Mouse (Mus musculus): ENCODE results near the gene 9130213A22Rik. TPM values are rescaled to one million over a fixed set of nuclear protein-coding genes. Genes with fewer than 3 reads are reported as not detected.
A peak's percentile ranks its signal among the peaks of the same experiment; 100 is the strongest.

The 9130213A22Rik gene
- polyA plus RNA-seq, 1 experiment from 2014 or later, result 0.07 TPM

DNA sequence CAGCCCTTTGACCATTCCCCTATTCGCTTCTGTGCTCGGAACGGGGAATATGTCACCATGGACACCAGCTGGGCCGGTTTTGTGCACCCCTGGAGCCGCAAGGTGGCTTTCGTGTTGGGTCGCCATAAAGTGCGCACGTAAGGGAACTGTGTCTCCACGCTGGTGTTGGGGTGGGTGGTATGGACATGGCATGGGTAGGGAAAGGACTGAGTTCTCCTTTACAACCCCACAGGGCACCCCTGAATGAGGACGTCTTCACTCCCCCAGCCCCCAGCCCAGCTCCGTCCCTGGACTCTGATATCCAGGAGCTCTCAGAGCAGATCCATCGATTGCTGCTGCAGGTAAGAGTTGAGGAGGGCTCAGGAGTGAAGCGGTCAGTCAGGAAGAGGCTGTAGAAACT, 19.3 kb downstream of the 9130213A22Rik start:
- peak; percentile 12 for DNase-seq
- no peak for ATAC-seq
- Histone ChIP-seq H3K4me1 (ENCODE audit: insufficient read depth) (peaks cover 23% of the 10 kb centered on the region), H3K4me2 (ENCODE audit: low read depth, low read length) (no peak overlapping the region), H3K4me3 (ENCODE audit: low read depth, low read length) (no peak overlapping the region), H3K9me3 (ENCODE audit: low read length) (no peaks in the 10 kb centered on the region), H3K9ac (replicated peaks) (no peak overlapping the region), H3K36me3 (replicated peaks; ENCODE audit: insufficient read depth, low read length) (peaks cover 80% of the 10 kb centered on the region), H3K27me3 (ENCODE audit: insufficient read depth, low read length) (no peaks in the 10 kb centered on the region), H3K27ac (ENCODE audit: low read depth) (no peak overlapping the region)
- TF ChIP-seq EP300 (IDR thresholded peaks at IDR 0.05; ENCODE audit: low read depth) (no peak), CTCF (IDR thresholded peaks at IDR 0.05; ENCODE audit: low read depth) (no peak)
- 94% methylated on average over 14 of the region's 14 CpGs for WGBS (ENCODE audit: insufficient replicate concordance)

DNA sequence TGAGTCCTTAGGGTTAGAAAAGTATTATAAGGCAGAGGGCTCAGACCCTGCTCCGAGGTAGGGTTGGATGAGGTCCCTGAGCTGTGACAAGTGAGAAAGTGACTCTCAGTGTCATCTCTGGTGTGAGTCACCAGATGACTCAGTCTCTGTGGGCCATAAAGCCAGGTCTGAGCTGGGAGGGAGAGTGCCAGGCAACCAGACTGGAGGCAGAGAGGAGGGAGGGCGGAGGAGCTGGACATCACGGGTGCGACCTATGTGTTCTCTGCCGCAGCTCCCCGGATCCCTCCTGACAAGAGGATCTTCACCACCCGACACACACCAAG, 20.0 kb downstream of the 9130213A22Rik start:
- DNase-seq (peak; percentile 12), ATAC-seq (no peak)
- no peak overlapping the region for H3K27ac ChIP-seq (ENCODE audit: low read depth)
- peaks cover 72% of the 10 kb centered on the region for H3K36me3 ChIP-seq (replicated peaks; ENCODE audit: insufficient read depth, low read length)
- H3K4me1 ChIP-seq (ENCODE audit: insufficient read depth), result peaks cover 29% of the 10 kb centered on the region
- H3K4me2 ChIP-seq (ENCODE audit: low read depth, low read length), result no peak overlapping the region
- no peaks in the 10 kb centered on the region for H3K27me3 ChIP-seq (ENCODE audit: insufficient read depth, low read length)
- no peaks in the 10 kb centered on the region for H3K9me3 ChIP-seq (ENCODE audit: low read length)
- H3K4me3 ChIP-seq (ENCODE audit: low read depth, low read length), result no peak overlapping the region
- TF ChIP-seq CTCF (IDR thresholded peaks at IDR 0.05; ENCODE audit: low read depth) (no peak), EP300 (IDR thresholded peaks at IDR 0.05; ENCODE audit: low read depth) (no peak)
- no peak overlapping the region for H3K9ac ChIP-seq (replicated peaks)
- 89% methylated on average over 7 of the region's 7 CpGs for WGBS (ENCODE audit: insufficient replicate concordance)

DNA sequence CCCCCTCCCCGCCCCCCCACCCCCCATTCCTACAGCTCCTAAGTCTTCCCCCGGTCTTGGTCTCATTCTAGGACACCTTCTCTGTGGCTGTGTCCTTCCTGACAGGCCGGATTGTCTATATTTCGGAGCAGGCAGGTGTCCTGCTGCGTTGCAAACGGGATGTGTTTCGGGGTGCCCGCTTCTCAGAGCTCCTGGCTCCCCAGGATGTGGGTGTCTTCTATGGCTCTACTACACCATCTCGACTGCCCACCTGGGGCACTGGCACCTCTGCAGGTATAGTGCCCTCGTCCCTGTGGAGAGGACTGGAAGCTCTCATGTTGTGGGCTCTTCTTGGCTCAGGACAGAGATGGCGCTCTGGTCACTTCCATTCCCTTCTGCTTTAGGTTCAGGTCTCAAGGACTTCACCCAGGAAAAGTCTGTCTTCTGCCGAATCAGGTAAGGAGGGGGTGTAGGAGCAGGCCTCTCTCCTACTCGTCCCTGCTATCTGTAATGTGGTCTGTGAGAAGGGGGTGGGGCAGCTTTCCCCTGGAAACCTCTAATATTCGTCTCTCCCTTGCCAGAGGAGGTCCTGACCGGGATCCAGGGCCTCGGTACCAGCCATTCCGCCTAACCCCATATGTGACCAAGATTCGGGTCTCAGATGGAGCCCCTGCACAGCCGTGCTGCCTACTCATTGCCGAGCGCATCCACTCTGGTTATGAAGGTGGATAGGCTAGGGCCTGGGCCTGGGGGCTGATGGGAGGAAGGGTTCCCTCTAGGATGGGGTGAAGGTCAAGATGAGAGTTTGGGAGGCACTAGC, 20.6 kb downstream of the 9130213A22Rik start:
- H3K9ac ChIP-seq (replicated peaks), result no peak overlapping the region
- 86% methylated on average over 20 of the region's 21 CpGs for WGBS (ENCODE audit: insufficient replicate concordance)

DNA sequence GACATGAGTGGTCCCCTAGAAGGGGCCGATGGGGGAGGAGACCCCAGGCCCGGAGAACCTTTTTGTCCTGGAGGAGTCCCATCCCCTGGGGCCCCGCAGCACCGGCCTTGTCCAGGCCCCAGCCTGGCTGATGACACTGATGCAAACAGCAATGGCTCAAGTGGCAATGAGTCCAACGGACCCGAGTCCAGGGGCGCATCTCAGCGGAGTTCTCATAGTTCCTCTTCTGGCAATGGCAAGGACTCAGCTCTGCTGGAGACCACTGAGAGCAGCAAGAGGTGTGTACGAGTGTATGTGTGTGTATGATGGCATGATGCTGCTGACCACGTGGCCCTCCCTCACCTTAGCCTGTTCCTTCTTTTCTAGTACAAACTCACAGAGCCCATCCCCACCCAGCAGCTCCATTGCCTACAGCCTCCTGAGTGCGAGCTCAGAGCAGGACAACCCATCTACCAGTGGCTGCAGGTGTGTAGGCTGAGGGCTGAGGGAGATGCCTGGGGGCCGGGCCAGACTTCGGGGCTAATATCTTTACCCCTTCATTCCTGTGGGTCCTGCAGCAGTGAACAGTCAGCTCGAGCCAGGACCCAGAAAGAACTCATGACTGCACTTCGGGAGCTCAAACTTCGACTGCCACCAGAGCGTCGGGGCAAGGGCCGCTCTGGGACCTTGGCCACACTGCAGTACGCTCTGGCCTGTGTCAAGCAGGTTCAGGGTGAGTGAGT, 21.6 kb downstream of the 9130213A22Rik start:
- peaks cover 29% of the 10 kb centered on the region for H3K4me1 ChIP-seq (ENCODE audit: insufficient read depth)
- H3K9me3 ChIP-seq (ENCODE audit: low read length), result no peaks in the 10 kb centered on the region
- peak overlapping the region; percentile 94 for H3K4me2 ChIP-seq (ENCODE audit: low read depth, low read length)
- 0 out of 2 replicates have a peak overlapping the region, but pooled peaks have one; percentile 44 for H3K27ac ChIP-seq (ENCODE audit: low read depth)
- peaks cover 57% of the 10 kb centered on the region for H3K36me3 ChIP-seq (replicated peaks; ENCODE audit: insufficient read depth, low read length)
- no peak overlapping the region for H3K9ac ChIP-seq (replicated peaks)
- ATAC-seq (no peak), DNase-seq (peak; percentile 16)
- TF ChIP-seq CTCF (IDR thresholded peaks at IDR 0.05; ENCODE audit: low read depth) (no peak), EP300 (IDR thresholded peaks at IDR 0.05; ENCODE audit: low read depth) (no peak)
- WGBS (ENCODE audit: insufficient replicate concordance), result 82% methylated on average over 20 of the region's 20 CpGs
- no peaks in the 10 kb centered on the region for H3K27me3 ChIP-seq (ENCODE audit: insufficient read depth, low read length)
- H3K4me3 ChIP-seq (ENCODE audit: low read depth, low read length), result peak overlapping the region; percentile 58; the same call in 1 of the 2 replicates

More for the DNA sequence above, 20.6 kb downstream of the 9130213A22Rik start:
- H3K27ac ChIP-seq (ENCODE audit: low read depth), result no peak overlapping the region
- TF ChIP-seq EP300 (IDR thresholded peaks at IDR 0.05; ENCODE audit: low read depth) (no peak), CTCF (IDR thresholded peaks at IDR 0.05; ENCODE audit: low read depth) (no peak)
- peaks cover 29% of the 10 kb centered on the region for H3K4me1 ChIP-seq (ENCODE audit: insufficient read depth)
- DNase-seq (peak; percentile 11), ATAC-seq (no peak)
- no peak overlapping the region for H3K4me3 ChIP-seq (ENCODE audit: low read depth, low read length)
- no peaks in the 10 kb centered on the region for H3K9me3 ChIP-seq (ENCODE audit: low read length)
- no peaks in the 10 kb centered on the region for H3K27me3 ChIP-seq (ENCODE audit: insufficient read depth, low read length)
- H3K36me3 ChIP-seq (replicated peaks; ENCODE audit: insufficient read depth, low read length), result peaks cover 67% of the 10 kb centered on the region
- no peak overlapping the region for H3K4me2 ChIP-seq (ENCODE audit: low read depth, low read length)

DNA sequence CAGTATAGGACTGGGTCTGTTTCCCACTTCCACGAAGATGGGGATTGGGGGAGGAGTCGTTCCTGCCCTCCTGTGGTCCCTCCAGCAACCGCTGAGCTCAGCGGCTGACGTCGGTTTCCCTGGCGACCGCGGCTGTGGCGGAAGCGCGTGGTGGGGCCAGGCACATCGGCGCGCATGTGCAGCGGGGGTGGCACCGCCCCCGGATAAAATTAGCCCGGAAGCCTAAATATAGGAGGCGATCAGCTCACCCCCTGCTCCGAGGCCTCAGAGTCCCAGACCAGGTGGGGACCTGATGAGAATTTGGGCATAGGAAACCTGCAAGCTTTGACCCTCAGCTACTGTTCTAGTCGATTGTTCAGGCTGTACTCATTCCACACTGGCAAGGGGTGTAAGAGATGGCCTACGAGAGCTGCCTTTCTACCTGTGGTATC, 22.5 kb downstream of the 9130213A22Rik start:
- Histone ChIP-seq H3K9me3 (ENCODE audit: low read length) (no peaks in the 10 kb centered on the region), H3K36me3 (replicated peaks; ENCODE audit: insufficient read depth, low read length) (peaks cover 48% of the 10 kb centered on the region), H3K27ac (ENCODE audit: low read depth) (peak overlapping the region; percentile 100), H3K9ac (replicated peaks) (peak overlapping the region; percentile 75), H3K4me3 (ENCODE audit: low read depth, low read length) (peak overlapping the region; percentile 58), H3K4me1 (ENCODE audit: insufficient read depth) (peaks cover 29% of the 10 kb centered on the region), H3K27me3 (ENCODE audit: insufficient read depth, low read length) (no peaks in the 10 kb centered on the region), H3K4me2 (ENCODE audit: low read depth, low read length) (peak overlapping the region; percentile 94)
- DNase-seq (peak; percentile 92), ATAC-seq (no peak)
- 3% methylated on average over 23 of the region's 23 CpGs for WGBS (ENCODE audit: insufficient replicate concordance)
- TF ChIP-seq EP300 (IDR thresholded peaks at IDR 0.05; ENCODE audit: low read depth), result no peak
- peak; percentile 35 for TF ChIP-seq CTCF (IDR thresholded peaks at IDR 0.05; ENCODE audit: low read depth)

DNA sequence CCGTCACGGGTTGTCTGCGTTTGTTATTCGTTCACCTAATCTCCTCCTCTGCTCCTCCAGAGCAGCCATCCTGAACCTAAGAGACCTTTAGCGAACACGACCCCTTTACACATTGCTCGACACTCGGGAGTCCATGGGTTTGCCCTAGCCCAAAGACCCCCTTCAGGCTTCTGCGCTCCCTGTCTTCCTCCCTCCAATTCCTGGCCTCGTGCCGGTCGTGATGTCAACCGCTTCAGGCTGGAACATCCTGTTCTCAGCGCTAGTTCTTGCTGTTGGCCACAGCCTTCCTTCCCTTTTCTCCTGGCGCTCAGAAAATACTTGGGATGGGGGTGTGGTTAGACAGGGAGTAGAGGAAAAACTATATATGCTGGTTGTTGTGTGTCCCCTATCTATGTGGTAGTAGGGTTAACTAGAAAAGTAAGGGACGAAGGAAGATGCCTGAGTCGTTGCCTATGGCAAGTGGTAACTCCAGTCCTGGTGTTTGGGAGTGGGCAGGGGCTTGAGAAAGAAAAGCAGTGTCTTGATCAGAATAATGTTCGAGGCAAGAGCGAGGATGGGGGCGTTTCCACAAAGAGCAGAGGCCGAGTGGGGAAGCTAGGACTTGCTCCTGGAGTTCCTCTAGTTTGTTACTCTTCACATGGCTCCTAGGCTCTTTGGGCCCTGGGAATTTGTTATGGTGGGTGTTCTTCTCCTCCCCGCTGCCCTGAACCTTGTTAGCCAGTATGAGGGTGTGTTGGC, 23.0 kb downstream of the 9130213A22Rik start:
- peak overlapping the region; percentile 75 for H3K9ac ChIP-seq (replicated peaks)
- H3K36me3 ChIP-seq (replicated peaks; ENCODE audit: insufficient read depth, low read length), result peaks cover 42% of the 10 kb centered on the region
- peak overlapping the region; percentile 58 for H3K4me3 ChIP-seq (ENCODE audit: low read depth, low read length)
- peak; percentile 70 for DNase-seq
- TF ChIP-seq CTCF (IDR thresholded peaks at IDR 0.05; ENCODE audit: low read depth) (no peak), EP300 (IDR thresholded peaks at IDR 0.05; ENCODE audit: low read depth) (peak; percentile 84)
- H3K9me3 ChIP-seq (ENCODE audit: low read length), result no peaks in the 10 kb centered on the region
- 2% methylated on average over 22 of the region's 22 CpGs for WGBS (ENCODE audit: insufficient replicate concordance)
- peak overlapping the region; percentile 100 for H3K27ac ChIP-seq (ENCODE audit: low read depth)
- no peaks in the 10 kb centered on the region for H3K27me3 ChIP-seq (ENCODE audit: insufficient read depth, low read length)
- peaks cover 31% of the 10 kb centered on the region for H3K4me1 ChIP-seq (ENCODE audit: insufficient read depth)
- H3K4me2 ChIP-seq (ENCODE audit: low read depth, low read length), result peak overlapping the region; percentile 94
- no peak for ATAC-seq
